Comparison of ENCODE assay signal across 29 mouse cellular contexts in genomic region chr5:36113696-36114095, GRCm38 (mm10).
DNase-seq lines count a peak whose midpoint lies in the region; ATAC-seq lines count a peak whose summit lies in the region.
"Had no signal": no experiment of that assay in that cellular context is flagged by ENCODE, and none has a peak within 500 bp of the region (broad histone marks: within the 10 kb centered on the region; RNA-seq: fewer than 3 reads in every experiment).

No protein-coding gene starts in this region.

- H3K27me3 ChIP-seq in hindbrain, embryonic 10.5 days (ENCODE audit: insufficient read depth, poor library complexity, severe bottlenecking) = no peaks in the 10 kb centered on the region; the same call in 1 of the 2 replicates
- H3K27me3 ChIP-seq in hindbrain, embryonic 16.5 days (replicated peaks; ENCODE audit: control insufficient read depth, insufficient read depth, low read length) = no peaks in the 10 kb centered on the region
- H3K27me3 ChIP-seq: embryonic facial prominence, embryonic 12.5 days; embryonic facial prominence, embryonic 15.5 days; heart, embryonic 12.5 days; heart, embryonic 15.5 days; hindbrain, embryonic 12.5 days; hindbrain, embryonic 15.5 days; intestine, embryonic 15.5 days had no signal

- 92% methylated on average over 2 of the region's 2 CpGs for WGBS in hindbrain, embryonic 10.5 days
- 95% methylated on average over 2 of the region's 2 CpGs for WGBS in hindbrain, embryonic 16.5 days

- DNase-seq in hindbrain, embryonic 10.5 days (ENCODE audit: low spot score) = no peak
- peak; percentile 9 for DNase-seq in 3T3-L1 (ENCODE audit: low read depth, low spot score)
- DNase-seq in A20 (ENCODE audit: low read depth, low spot score) = peak; percentile 31
- DNase-seq in right cerebral cortex, postnatal 4 days = no peak
- no peak for DNase-seq in gastrocnemius, adult 18-20 months (ENCODE audit: low spot score)
- DNase-seq: adrenal gland, adult 8-10 months; adrenal gland, postnatal 25 days; B cell, adult 2 months; cerebellum, adult 11-12 months; cerebellum, adult 8-10 months; cerebellum, postnatal 14 days; forebrain, postnatal 0 days; gastrocnemius, adult 2 months; gastrocnemius, postnatal 14 days; heart, adult 18-20 months; heart, postnatal 10 days; heart, postnatal 36 days; kidney, adult 11 months had no signal

- no peak for ATAC-seq in hindbrain, embryonic 16.5 days
- peak; percentile 41 to 59; a peak in 2 of 4 replicates for ATAC-seq in hematopoietic stem cell, adult 5-6 weeks (replicated peaks in 1 of 2; ENCODE audit: insufficient read depth in 1 of 2, low FRiP score in 2 of 2, low TSS enrichment in 1 of 2, low read depth in 1 of 2, poor library complexity in 2 of 2, severe bottlenecking in 2 of 2)
- ATAC-seq: activated CD4-positive, CD25-positive, alpha-beta regulatory T cell, adult 4 months; forebrain, embryonic 14.5 days; forebrain, postnatal 0 days; intestine, embryonic 15.5 days had no signal

- H3K9me3 ChIP-seq in hindbrain, embryonic 10.5 days = no peaks in the 10 kb centered on the region
- H3K9me3 ChIP-seq in hindbrain, embryonic 16.5 days (ENCODE audit: control insufficient read depth, low read length) = no peaks in the 10 kb centered on the region
- H3K9me3 ChIP-seq: embryonic facial prominence, embryonic 12.5 days; embryonic facial prominence, embryonic 15.5 days; heart, embryonic 12.5 days; heart, embryonic 15.5 days; hindbrain, embryonic 12.5 days; hindbrain, embryonic 15.5 days; intestine, embryonic 15.5 days had no signal

- no peak overlapping the region for H3K9ac ChIP-seq in hindbrain, embryonic 16.5 days (ENCODE audit: low read depth, low read length)
- H3K9ac ChIP-seq: embryonic facial prominence, embryonic 12.5 days; embryonic facial prominence, embryonic 15.5 days; forebrain, postnatal 0 days; heart, embryonic 12.5 days; heart, embryonic 15.5 days; hindbrain, embryonic 12.5 days; hindbrain, embryonic 15.5 days; intestine, embryonic 15.5 days had no signal

- peaks cover 74% of the 10 kb centered on the region for H3K4me1 ChIP-seq in hindbrain, embryonic 10.5 days (replicated peaks)
- peaks cover 14% of the 10 kb centered on the region for H3K4me1 ChIP-seq in hindbrain, embryonic 16.5 days (ENCODE audit: control insufficient read depth, insufficient read depth, low read depth, low read length)
- H3K4me1 ChIP-seq: intestine, embryonic 15.5 days had no signal

- H3K27ac ChIP-seq in hindbrain, embryonic 10.5 days = peak overlapping the region; percentile 19; the same call in 1 of the 2 replicates
- no peak overlapping the region for H3K27ac ChIP-seq in hindbrain, embryonic 16.5 days (ENCODE audit: low read depth, low read length)
- H3K27ac ChIP-seq: embryonic facial prominence, embryonic 12.5 days; embryonic facial prominence, embryonic 15.5 days; gastrocnemius, adult 2 months; heart, embryonic 15.5 days; hindbrain, embryonic 12.5 days; hindbrain, embryonic 15.5 days; intestine, embryonic 15.5 days had no signal

- H3K4me2 ChIP-seq in hindbrain, embryonic 16.5 days (ENCODE audit: low read length) = no peak overlapping the region
- H3K4me2 ChIP-seq: embryonic facial prominence, embryonic 12.5 days; embryonic facial prominence, embryonic 15.5 days; heart, embryonic 12.5 days; heart, embryonic 15.5 days; hindbrain, embryonic 12.5 days; hindbrain, embryonic 15.5 days; intestine, embryonic 15.5 days had no signal

- H3K36me3 ChIP-seq in hindbrain, embryonic 10.5 days = no peaks in the 10 kb centered on the region
- no peaks in the 10 kb centered on the region for H3K36me3 ChIP-seq in hindbrain, embryonic 16.5 days (ENCODE audit: control insufficient read depth, insufficient read depth, low read length)
- H3K36me3 ChIP-seq: embryonic facial prominence, embryonic 12.5 days; embryonic facial prominence, embryonic 15.5 days; heart, embryonic 12.5 days; heart, embryonic 15.5 days; hindbrain, embryonic 12.5 days; hindbrain, embryonic 15.5 days; intestine, embryonic 15.5 days had no signal

- H3K4me3 ChIP-seq in hindbrain, embryonic 10.5 days = no peak overlapping the region
- H3K4me3 ChIP-seq in hindbrain, embryonic 16.5 days (ENCODE audit: low read length) = no peak overlapping the region
- H3K4me3 ChIP-seq: embryonic facial prominence, embryonic 12.5 days; embryonic facial prominence, embryonic 15.5 days; gastrocnemius, adult 2 months; heart, embryonic 12.5 days; heart, embryonic 15.5 days; hindbrain, embryonic 12.5 days; hindbrain, embryonic 15.5 days; intestine, embryonic 15.5 days had no signal

Comparison
In these comparisons a context has a peak if more than half of its experiments do, and no peak if none do; other contexts are left out.
1. DNase-seq: peak in 3T3-L1 (single experiment) and A20 (single experiment); none in hindbrain, embryonic 10.5 days (single experiment), right cerebral cortex, postnatal 4 days (single experiment) and gastrocnemius, adult 18-20 months (single experiment).